Mouse (Mus musculus) adrenal gland, postnatal 14 days (tissue): ENCODE results near the gene Zyg11a. TPM values are rescaled to one million over a fixed set of nuclear protein-coding genes. Genes with fewer than 3 reads are reported as not detected.
"Not testable (repeated sequence)": the region's sequence is repeated elsewhere in the genome, so short reads cannot be mapped to it uniquely, and the experiment has no call there.

Source experiments
- DNase-seq: peaks from one replicate; pipeline ENCODE4 v3.0.0; 2021; ENCODE audit warnings: mixed read lengths
- long read RNA-seq, 2 experiments: library from polyadenylated mRNA; stranded (forward); transcript quantifications; one replicate each; pipeline ENCODE4 v2.0.0; 2021
- total RNA-seq: library from RNA; stranded (reverse); gene quantifications from 2 replicates; pipeline ENCODE4 v1.2.3, GENCODE M21; 2021

Zyg11a gene
- total RNA-seq: 0.79 and 1.4 TPM in 2 replicates
- long read RNA-seq, experiment 1: 0 reads
- long read RNA-seq, experiment 2: 0 reads

DNA sequence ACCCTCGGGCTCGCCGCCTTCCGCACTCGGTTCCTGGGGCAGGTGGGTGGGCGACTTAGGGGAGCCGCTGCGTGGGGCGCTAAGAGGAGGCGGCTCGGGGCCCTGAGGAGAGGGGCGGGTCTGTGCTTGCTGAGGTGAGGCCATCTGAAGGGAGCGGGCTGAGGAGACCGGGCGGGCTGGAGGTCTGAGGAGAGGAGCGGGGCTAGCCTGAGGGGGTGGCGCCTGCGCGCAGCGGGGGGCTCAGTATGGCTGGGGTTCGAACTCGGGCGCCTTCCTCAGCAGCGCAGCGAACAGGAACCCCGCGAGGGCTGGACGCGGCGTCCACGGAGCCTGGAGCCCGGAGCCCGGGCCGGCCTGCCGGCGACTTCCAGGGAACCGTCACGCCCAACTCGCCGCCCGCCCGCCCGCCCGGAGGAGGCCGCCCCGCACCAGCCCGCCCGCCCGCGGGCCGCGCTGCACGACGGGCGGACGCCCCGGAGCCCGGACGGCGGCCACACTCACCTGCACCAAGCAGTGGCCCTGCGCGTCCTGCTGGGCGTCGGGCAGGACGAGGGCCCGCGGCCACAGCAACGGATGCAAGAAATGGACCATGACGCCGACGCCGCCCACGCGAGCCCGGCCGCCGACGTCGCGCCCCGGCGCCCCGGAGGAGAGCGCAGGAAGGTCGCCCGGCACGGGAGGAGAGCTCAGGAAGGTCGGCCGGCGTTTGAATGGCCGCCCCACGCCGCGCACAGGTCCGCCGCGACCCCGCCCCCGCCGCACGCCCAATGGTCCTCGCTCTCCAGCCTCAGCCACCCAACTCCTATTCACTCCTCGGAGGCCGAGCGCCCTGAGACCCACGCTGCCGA is at the start of gene Zyg11a:
Gene Zyg11a, minus strand, starts transcription at position 717 of the 848 bp plus-strand sequence.
- DNase-seq: peak; percentile 43

DNA sequence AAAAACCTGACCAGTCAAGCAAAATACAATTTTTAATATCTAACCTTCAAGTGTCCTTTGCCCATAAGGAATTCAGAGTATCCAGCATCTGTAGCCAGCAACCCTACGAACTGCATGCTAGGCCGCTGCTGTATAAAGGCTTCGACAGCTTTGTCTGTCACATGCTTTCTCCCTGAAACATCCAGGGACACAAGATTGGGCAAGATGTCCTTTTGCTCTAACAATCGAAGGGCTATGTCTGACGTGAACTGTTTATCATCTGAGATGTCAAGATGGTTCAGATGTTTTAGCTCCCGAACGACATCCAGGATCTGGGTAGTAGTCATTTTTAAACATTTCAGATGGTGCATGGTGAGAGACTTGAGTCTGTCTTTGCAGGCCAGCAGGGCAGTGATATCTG is 47.9 kb upstream of the Zyg11a start:
- peak; percentile 14 for DNase-seq

DNA sequence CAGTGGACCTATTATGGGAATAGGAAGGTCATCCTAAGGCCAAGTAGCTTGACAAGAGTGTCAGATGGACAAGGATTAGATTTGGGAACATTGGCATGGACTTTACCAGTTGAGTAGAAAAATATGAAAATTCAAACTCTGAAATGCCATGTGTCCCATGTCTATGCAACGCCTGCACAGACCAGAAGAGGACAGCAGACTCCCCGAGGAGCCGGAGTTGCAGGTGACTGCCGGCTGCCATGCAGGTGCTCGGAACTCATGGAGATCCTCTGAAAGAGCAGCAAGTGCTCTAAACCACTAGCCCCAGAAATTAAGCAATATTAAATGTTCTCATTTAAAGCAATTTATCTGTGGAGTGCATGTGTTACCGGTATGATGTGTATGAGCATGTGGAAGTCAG is 35.5 kb upstream of the Zyg11a start:
- peak; percentile 22 for DNase-seq

DNA sequence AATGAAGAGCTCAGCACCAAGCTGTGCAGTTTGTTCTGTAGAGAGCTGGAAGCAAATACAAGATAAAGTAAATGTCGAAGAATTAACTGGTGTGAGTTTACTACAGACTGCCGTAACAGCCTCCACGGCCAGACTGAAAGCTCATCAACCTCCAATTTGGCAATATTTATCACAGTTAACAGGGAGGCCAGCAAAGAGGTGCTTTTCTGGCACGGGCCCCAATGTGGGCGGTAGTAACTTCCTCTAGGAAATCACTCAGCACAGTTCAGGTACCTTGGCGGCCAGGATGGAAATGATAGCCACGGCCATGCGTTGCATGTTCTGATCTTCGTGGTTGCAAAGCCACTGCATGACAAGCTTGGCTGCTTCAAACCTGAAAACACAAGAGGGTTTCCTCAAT is 32.7 kb upstream of the Zyg11a start:
- no peak for DNase-seq

DNA sequence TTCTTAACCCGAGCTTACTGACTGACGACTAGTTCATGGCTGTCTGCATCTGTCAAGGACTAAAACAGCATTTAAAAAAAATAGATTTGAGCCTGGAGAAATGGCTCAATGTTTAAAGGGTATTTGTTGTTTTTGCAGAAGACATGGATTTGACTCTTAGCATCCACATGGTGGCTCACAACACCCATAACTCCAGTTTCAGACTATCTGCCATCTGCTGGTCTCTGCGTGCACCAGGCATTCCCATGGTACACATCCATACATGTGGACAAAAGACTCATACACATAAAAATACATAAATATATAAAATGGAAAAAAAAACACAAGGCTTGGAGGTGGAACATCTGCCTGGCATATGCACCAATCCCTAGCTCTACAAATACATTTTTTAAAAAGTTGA is 31.5 kb upstream of the Zyg11a start:
- DNase-seq: no peak

DNA sequence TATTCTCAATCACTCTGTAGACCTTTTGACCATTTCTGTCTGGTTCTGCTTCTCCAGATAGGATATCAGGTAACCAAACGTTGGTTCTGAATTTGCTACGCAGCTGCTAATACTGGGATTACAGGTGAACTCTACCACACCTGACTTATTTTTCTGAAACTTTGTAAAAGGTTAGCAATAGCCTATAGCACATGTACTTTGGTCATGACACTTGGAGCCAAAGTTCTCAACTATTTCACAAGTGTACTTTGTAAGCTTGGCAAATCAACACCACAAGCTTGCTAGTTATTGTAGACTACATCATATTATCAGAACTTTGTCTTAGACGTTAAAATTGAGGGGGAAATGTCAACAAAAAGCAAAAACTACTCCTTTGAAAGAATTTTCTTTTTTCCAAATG is 15.8 kb upstream of the Zyg11a start:
- DNase-seq: no peak

DNA sequence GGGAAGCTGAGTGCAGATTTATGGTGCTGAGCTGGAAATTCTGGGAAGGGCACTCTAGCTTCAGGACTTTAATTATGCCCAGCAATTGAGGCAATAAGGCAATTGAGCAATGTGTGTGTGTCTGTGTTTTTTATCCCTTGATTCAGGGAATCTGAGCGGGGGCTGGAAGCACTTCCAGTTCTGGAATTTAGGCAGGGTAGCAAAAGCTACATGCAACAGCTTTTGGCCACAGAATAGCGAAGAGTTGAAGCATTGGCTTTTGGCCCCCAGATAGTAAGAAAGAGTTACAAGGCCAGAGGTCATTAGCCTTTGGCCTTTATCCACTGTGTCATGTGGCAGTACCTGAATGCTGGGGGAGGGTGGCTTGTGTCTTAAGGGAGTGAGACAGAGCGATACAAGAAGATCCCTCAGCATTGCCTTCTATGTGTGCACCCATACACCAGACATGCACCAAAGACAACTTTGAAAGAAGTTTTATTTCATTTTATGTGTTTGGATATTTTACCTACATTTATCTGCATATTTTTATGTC is 7.6 kb upstream of the Zyg11a start:
- DNase-seq: peak; percentile 38

DNA sequence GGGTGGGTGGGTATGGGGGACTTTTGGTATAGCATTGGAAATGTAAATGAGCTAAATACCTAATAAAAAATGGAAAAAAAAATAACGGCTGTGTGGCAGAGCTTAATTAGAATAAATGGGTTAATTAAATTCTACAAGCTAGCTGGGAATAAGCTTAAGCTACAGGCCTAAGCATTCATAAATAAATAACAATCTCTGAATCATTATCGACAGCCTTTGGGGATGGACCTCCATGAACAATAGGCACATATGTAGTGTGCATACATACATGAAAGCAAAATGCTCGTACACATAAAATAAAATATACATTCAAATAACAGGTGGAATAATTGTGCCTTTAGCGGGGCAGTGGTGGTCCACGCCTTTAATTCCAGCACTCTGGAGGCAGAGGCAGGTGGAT is 4.7 kb upstream of the Zyg11a start:
- no peak for DNase-seq

DNA sequence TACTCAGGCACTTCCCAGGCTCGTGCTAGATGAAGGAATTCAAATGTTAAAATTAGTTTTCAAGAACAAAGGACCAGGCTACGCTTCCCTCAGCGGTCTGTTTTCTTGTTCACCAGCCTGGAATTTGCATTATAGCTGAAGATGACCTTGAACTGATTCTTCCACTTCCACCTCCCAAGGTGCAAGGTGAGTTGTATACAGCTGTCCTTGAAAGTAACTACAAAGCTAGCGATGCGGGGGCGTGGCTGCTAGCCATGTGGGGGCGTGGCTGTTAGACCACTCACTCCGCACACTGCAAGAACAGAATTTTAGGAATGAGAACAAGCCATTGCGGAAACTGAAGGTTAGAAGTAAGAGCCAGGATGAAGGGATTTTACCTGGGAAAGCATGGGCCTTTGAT is 1.2 kb upstream of the Zyg11a start:
- DNase-seq: no peak

DNA sequence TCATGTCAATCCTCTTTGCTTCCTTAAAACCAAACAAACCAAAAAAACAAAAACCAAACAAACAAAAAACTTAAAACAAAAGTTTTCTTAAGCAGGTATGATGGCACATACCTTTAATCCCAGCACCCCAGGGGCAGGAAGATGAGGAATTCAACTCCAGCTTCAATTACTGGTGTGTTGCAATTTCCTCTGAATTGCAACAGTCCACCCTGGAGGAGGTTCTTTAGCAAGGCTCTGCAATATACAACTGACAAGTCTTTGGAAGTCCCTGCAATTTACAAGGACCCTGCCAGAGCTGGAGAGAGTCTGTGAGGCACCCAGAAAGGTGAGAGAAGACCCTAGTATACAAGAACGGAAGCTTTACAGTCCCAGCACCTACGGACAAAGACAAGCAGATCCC is 4.8 kb downstream of the Zyg11a start:
- no peak for DNase-seq

DNA sequence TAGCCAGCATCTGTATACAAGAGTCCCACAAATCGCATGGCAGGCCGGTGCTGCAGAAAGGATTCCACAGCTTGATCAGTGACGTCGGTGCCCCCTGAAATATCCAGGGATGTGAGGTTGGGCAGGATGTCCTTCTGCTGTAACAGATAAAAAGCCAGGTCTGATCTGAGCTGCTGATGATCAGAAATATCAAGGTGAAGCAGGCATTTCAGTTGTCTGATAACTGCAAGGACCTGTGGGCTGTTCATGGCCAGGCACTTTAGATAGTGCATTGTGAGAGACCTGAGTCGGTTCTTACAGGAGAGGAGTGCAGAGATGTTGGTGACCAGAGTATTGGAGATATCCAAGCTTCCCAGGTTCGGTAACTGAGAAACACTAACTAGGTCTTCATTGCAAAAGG is 13.2 kb downstream of the Zyg11a start:
- DNase-seq: no peak

DNA sequence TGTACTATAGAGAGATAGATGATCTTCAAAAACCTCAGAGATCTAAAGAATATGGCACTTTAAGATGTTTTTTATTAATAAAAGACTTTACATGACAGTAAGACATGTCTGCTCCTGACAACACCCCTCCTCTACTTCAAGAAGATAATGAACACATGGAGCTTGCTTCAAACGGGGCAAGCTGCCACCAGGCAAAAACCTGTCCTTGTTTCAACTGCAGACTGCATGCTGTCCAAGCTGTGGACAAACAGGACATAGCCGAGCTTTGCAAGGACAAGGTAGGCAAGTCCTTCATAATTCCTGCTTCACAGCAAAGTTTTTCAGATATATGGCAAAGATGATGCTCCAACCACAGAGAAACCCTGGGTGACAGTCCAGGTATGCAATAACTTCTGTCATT is 18.6 kb downstream of the Zyg11a start:
- DNase-seq: no peak

DNA sequence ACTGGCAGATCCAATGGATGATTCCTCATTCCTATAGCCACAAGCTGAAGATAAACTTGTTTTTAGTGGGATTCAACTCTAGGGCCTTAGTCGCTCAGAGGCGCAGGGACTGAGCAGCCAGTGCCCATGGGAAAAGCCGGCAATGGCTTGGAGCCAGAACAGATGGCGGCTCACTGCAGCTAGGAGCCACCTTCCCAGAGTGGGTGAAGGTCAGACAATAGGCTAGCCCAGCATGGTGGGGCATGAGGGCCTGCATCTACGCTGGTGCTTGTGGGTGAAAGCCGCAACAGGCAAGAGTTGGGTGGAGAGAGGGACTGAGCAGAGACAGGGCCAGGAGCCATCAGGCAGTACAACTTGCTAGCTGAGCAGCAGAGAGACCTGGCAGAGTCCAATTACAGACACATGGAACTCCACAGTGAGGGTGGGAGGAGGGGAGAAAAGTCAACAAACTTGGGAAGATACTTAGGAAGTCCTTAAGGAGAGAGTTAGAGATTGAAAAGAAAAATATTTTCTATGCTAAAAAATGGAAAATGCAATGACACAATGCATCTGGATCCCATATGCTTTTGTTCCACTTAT is 21.5 kb downstream of the Zyg11a start:
- peak; percentile 61 for DNase-seq

DNA sequence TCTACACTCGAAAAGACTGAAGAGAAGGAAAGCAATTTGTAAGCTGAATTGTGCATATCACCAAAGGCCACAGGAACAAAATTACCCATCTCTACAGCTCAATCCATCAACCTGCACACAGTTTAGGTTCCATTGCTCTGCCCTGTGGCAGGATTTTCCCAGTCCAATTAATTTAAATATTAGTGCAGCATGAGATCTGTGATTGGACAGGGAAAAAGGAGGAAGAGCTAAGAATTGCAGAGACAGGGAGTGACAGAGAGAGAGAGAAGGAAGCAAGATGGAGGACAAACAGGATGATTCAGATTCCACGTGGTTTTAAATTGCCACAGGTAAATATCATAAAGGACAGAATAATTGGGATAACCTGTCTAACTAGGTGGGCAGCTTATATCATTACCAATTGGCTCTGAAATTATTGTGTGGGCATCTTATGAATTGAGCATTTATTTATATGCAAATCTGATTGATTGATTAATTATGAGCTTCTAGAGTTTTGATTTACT is 25.0 kb downstream of the Zyg11a start:
- DNase-seq: no peak

DNA sequence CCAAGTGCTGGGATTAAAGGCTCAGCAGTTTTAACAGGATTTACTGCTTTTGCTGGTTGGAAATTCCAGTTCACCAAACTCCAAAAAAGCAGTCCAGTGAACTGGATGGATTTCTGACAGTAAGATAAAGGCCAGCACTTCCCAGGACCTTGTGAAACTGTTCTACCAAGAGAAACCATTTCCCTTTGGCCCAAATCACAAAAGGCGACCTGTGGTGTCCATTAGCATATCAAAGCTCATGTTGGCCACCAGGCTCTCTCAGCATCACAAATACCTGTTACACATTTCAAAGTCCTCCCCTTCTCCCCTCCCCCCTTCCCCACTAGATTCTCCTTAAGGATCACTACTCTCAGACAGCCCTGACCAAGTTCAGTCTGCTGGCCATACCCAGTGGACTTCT is 35.6 kb downstream of the Zyg11a start:
- DNase-seq: no peak

DNA sequence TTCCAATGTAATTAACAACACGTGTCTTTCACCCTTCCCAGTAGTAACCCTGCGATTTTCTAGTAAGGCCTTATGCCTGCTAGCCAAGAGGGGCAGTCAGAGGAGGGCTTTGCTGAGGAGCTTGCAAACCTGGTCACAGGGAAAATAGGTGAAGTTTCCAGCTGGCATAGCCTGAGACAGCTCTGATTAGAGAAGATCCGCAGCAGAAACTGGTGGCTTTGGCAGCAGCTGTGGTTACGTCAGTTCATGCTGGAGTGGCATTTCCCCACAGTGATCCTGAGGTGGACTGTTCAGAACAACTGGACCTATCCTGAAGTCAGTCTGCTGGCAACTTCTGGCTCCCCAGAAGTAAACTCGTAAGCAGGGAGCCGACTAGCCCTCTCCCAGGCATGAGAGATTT is 49.8 kb downstream of the Zyg11a start:
- DNase-seq: no peak

DNA sequence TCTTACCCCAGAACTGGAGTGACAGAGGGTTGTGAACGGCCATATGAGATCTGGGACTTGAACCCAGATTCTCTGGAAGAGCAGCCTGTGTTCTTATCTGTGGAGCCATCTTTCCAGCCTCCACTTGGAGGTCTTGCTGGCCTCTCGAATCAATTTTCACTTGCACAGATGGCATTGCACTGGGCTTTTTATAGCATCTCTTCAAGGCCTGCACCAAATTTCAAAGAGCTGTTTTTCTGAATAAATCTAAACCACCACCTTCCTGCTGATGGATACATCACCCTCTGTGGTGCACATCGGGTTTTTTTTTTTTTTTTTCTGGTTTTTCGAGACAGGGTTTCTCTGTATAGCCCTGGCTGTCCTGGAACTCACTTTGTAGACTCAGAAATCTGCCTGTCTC is 51.0 kb downstream of the Zyg11a start:
- DNase-seq: no peak

DNA sequence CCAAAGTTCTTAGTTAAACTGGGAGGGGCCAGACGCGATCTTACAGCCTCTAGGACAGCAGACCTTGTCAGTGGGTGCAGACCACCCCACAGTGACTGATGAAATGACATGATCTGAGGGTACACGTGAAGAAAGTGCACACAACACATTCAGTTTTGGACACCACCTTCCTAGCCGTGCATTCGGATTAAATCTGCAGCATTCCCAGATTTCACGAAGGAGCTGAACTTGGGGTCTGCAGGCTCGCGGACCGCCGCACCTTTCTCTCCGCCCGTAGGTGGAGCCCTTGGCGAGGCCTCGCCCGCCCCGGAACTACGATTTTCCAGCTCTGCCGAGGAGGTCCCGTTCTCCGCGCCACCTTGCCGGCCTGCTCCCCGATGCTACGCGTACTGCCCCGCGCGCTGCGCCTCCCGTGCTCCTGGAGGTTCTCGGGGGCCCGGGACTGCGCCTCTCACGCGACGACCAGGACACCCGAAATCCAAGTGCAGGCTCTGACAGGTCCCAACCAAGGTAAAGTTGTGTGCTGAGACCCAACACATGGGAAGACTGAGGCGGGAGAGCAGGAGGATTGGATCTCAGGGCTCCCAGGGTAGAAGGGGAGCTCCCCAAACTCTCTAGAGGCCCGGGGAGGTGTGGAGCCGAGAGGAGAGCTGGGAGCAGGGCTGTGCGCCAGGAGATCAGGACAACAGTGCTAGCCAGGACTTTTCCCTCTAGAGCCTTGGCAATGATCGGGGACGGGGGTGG is 52.5 kb downstream of the Zyg11a start, which contains the start of gene Echdc2:
Gene Echdc2, plus strand, starts transcription at position 286 of the 744 bp plus-strand sequence.
- peak; percentile 73 for DNase-seq

DNA sequence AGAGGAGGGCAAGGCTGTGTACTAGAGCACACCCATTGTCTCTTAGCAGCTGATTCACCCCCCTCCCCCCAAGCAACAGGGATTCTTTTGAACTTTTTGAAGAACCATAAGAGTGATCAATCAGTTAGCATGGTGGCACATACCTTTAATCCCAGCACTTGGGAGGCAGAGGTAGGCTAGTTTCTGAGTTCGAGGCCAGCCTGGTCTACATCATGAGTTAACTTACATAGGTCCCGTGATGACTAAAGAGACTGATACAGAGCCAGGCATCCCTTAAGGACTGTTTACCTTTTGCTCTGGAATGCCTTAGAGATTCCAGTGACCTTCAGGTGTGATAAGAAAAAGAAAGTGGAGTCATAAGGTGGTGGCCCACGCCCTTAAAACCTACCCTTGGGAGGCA is 54.6 kb downstream of the Zyg11a start:
- no peak for DNase-seq

DNA sequence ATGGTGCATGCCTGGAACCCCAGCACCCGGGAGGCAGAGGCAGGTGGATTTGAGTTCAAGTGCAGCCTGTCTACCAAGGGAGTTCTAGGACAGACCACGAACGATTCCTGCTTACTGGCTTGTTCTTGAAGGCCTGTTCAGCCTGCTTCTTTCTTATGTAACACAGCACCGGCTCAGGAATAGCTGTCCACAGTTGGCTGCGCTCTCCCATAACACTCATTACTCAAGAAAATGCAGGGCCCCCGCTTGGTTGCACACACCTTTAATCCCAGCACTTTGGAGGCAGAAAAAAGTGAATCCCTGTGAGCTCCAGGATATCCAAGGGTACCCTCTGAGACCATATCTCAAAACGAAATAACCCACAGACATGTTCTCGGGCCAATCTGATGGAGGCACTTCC is 55.9 kb downstream of the Zyg11a start:
- no peak for DNase-seq

DNA sequence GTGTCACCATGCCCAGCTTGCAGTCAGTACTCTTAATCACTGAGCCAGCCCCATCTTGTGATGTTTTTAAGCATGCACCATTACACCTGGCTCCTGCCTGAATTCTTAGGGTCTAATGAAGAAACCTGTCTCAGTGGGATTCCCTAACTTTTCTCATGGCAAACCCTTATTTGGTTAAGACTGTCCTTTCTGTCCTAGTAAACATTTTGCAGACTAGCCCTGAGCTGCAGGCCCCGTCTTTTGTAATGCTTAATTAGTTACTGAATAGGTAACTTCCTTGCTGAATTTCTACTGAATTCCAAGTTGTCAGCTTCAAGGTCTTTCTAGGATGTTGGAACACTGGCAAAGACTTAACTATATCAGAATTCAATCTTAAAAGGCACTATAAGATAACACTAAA is 62.7 kb downstream of the Zyg11a start:
- not testable (repeated sequence) for DNase-seq

DNA sequence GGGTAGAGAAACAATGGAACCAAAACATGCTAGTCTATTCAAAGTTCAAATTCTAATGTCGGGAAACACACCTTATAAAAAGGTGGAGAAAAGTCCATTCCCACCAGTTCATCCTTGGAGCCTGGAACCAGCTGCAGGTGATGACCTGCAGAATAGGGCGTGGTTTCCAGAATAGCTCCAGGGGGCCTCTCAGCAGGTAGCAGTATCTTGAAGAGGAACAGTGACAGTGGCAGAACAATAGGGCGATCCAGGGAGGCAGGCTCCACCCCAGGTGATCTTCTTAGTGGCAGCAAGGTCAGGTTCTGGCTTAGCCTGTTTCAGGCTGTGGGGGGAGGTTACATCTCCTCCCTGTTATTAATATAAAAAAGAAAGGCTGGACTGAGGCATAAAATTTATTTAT is 72.3 kb downstream of the Zyg11a start:
- DNase-seq: not testable (repeated sequence)

DNA sequence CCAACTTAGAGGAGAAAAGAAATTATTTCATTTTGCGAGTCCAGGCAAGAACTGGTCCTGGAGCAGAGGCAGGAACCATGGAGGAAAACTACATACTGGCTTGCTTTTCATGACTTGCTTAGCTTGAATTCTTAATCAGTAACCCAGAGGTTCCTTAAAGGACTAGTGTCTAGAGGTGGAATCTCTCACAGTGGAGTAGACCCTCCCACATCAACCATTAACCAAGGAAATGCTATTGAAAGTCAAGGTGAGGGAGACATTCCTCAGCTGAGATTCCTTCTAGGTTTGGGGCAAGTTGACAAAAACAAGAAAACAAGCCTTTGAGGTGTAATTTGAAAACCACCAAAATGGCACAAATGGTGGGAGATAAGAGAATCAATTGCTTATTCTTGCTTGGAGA is 73.0 kb downstream of the Zyg11a start, which contains the start of gene Scp2:
Gene Scp2, minus strand, starts transcription at position 119 of the 400 bp plus-strand sequence.
- DNase-seq: no peak
